Mouse (Mus musculus): Measurements from ENCODE around the gene Mrpl37. TPM values are rescaled to one million over a fixed set of nuclear protein-coding genes. Genes with fewer than 3 reads are reported as not detected.

Gene Mrpl37
- total and polyA plus RNA-seq, 3 experiments = 53.5 to 123 (median 53.6) TPM

- dilution Hi-C loops (cut with MboI; ENCODE audit: extremely low pct_ligation_motif_present, extremely low pct_unique_long_range_greater_than_20kb, low sequenced_read_pairs) (no loop called here), in situ Hi-C loops (cut with MboI; ENCODE audit: low pct_ligation_motif_present, low pct_unique_long_range_greater_than_20kb, low sequenced_read_pairs) (no loop called here)
- Histone ChIP-seq H3K4me2 (ENCODE audit: insufficient read depth, low read depth, poor library complexity, severe bottlenecking) (no peak overlapping the region), H3K4me1 (ENCODE audit: control insufficient read depth in 1 of 2, insufficient read depth in 2 of 2) (peaks cover 0 to 11% of the 10 kb centered on the region in 2 experiments; a peak in 1 of 4 replicates), H3K27me3 (replicated peaks) (no peaks in the 10 kb centered on the region), H3K27ac (ENCODE audit: insufficient read depth, low read depth) (no peak overlapping the region), H3K79me2 (replicated peaks; ENCODE audit: control insufficient read depth, extremely low read depth, insufficient read depth, poor library complexity, severe bottlenecking) (no peaks in the 10 kb centered on the region), H3K4me3 (replicated peaks in 1 of 3; ENCODE audit: low read depth in 2 of 3, low read length in 2 of 3, poor library complexity in 1 of 3) (no peak overlapping the region), H3K36me3 (replicated peaks in 1 of 2; ENCODE audit: control insufficient read depth in 1 of 2, insufficient read depth in 1 of 2, low read length in 1 of 2) (peaks cover 7 to 64% of the 10 kb centered on the region in 2 experiments), H3K9ac (ENCODE audit: insufficient read depth, low read depth) (no peak overlapping the region), H3K9me3 (replicated peaks; ENCODE audit: low read length) (no peaks in the 10 kb centered on the region)
- TF ChIP-seq GABPA (IDR thresholded peaks at IDR 0.05; ENCODE audit: insufficient replicate concordance, low read depth, low read length) (no peak), IRF4 (IDR thresholded peaks at IDR 0.05; ENCODE audit: low read depth, low read length) (no peak), UBTF (IDR thresholded peaks at IDR 0.05; ENCODE audit: low read depth, low read length) (no peak), NRF1 (IDR thresholded peaks at IDR 0.05; ENCODE audit: low read depth, low read length) (no peak), MEF2A (IDR thresholded peaks at IDR 0.05; ENCODE audit: borderline replicate concordance, low read depth, low read length) (no peak), CHD1 (IDR thresholded peaks at IDR 0.05; ENCODE audit: low read depth, low read length) (no peak), JUN (IDR thresholded peaks at IDR 0.05; ENCODE audit: insufficient read depth, low read depth, low read length) (no peak), USF2 (conservative IDR thresholded peaks at IDR 0.05; ENCODE audit: low read depth, low read length) (no peak), KAT2A (IDR thresholded peaks at IDR 0.05; ENCODE audit: insufficient replicate concordance, low read length) (no peak), JUND (conservative IDR thresholded peaks at IDR 0.05; ENCODE audit: low read depth, low read length) (no peak), EP300 (IDR thresholded peaks at IDR 0.05; ENCODE audit: low read length) (no peak)
- DNase-seq (ENCODE audit: extremely low read depth) = no peak
These were observed 15.5 kb upstream of the Mrpl37 start for GRCm38 (mm10) chr4:107082185-107082584.

GRCm38 (mm10) chr4:107079716-107080115 is 13.0 kb upstream of the Mrpl37 start:
- in situ Hi-C loops (cut with MboI; ENCODE audit: low pct_ligation_motif_present, low pct_unique_long_range_greater_than_20kb, low sequenced_read_pairs) (no loop called here), dilution Hi-C loops (cut with MboI; ENCODE audit: extremely low pct_ligation_motif_present, extremely low pct_unique_long_range_greater_than_20kb, low sequenced_read_pairs) (no loop called here)
- Histone ChIP-seq H3K4me1 (ENCODE audit: control insufficient read depth in 1 of 2, insufficient read depth in 2 of 2) (peaks cover 0 to 11% of the 10 kb centered on the region in 2 experiments; a peak in 1 of 4 replicates), H3K9me3 (replicated peaks; ENCODE audit: low read length) (no peaks in the 10 kb centered on the region), H3K4me2 (ENCODE audit: insufficient read depth, low read depth, poor library complexity, severe bottlenecking) (no peak overlapping the region), H3K9ac (ENCODE audit: insufficient read depth, low read depth) (no peak overlapping the region), H3K27me3 (replicated peaks) (no peaks in the 10 kb centered on the region), H3K4me3 (replicated peaks in 1 of 3; ENCODE audit: low read depth in 2 of 3, low read length in 2 of 3, poor library complexity in 1 of 3) (no peak overlapping the region), H3K36me3 (replicated peaks in 1 of 2; ENCODE audit: control insufficient read depth in 1 of 2, insufficient read depth in 1 of 2, low read length in 1 of 2) (peaks cover 7 to 80% of the 10 kb centered on the region in 2 experiments), H3K27ac (ENCODE audit: insufficient read depth, low read depth) (no peak overlapping the region), H3K79me2 (replicated peaks; ENCODE audit: control insufficient read depth, extremely low read depth, insufficient read depth, poor library complexity, severe bottlenecking) (no peaks in the 10 kb centered on the region)
- DNase-seq (ENCODE audit: extremely low read depth) = no peak
- TF ChIP-seq CHD2 (IDR thresholded peaks at IDR 0.05; ENCODE audit: low read length) = no peak
- TF ChIP-seq JUN (IDR thresholded peaks at IDR 0.05; ENCODE audit: insufficient read depth, low read depth, low read length) = no peak
- no peak for TF ChIP-seq SIN3A (IDR thresholded peaks at IDR 0.05; ENCODE audit: low read length)
- TF ChIP-seq TCF12 (IDR thresholded peaks at IDR 0.05; ENCODE audit: low read depth, low read length) = no peak
- no peak for TF ChIP-seq SMC3 (IDR thresholded peaks at IDR 0.05; ENCODE audit: low read depth, low read length)
- no peak for TF ChIP-seq ZKSCAN1 (IDR thresholded peaks at IDR 0.05; ENCODE audit: borderline replicate concordance, low read depth, low read length)
- no peak for TF ChIP-seq POLR2AphosphoS2 (IDR thresholded peaks at IDR 0.05; ENCODE audit: low read depth, low read length)
- TF ChIP-seq MYC (IDR thresholded peaks at IDR 0.05; ENCODE audit: low read depth, low read length) = no peak
- TF ChIP-seq NELFE (IDR thresholded peaks at IDR 0.05; ENCODE audit: low read depth, low read length) = no peak

Data from CH12.LX (cell line).